Mouse (Mus musculus) midbrain, embryonic 16.5 days (tissue): ENCODE results near the gene Rassf8. TPM values are rescaled to one million over a fixed set of nuclear protein-coding genes. Genes with fewer than 3 reads are reported as not detected.

ENCODE experiments used
- ATAC-seq: fragments of 200-750 bp; cut with Nextera tagmentation; 2 replicates; pipeline ENCODE4 v1.8.0; 2017; ENCODE audit warnings: moderate TSS enrichment
- H3K27ac ChIP-seq: fragments of 300-500 bp; sonication (generic); 2 replicates; pipeline ENCODE4 v1.5.1; 2014; ENCODE audit warnings: mild to moderate bottlenecking, low read length, mixed read lengths
- H3K27me3 ChIP-seq: fragments of 300-500 bp; sonication (generic); 2 replicates; pipeline ENCODE4 v1.6.1; 2014; ENCODE audit warnings: low read depth, low read length, mixed read lengths; ENCODE audit not compliant: control insufficient read depth, insufficient read depth
- H3K36me3 ChIP-seq: fragments of 300-500 bp; sonication (generic); 2 replicates; pipeline ENCODE4 v1.6.1; 2014; ENCODE audit warnings: mild to moderate bottlenecking, low read length, moderate library complexity, mixed read lengths; ENCODE audit not compliant: control insufficient read depth, insufficient read depth
- H3K4me1 ChIP-seq: fragments of 300-500 bp; sonication (generic); 2 replicates; pipeline ENCODE4 v1.6.1; 2014; ENCODE audit warnings: mild to moderate bottlenecking, low read length, mixed read lengths; ENCODE audit not compliant: control insufficient read depth, insufficient read depth
- H3K4me2 ChIP-seq: fragments of 300-500 bp; sonication (generic); 2 replicates; pipeline ENCODE4 v1.6.1; 2014; ENCODE audit warnings: mild to moderate bottlenecking, low read length, mixed read lengths
- H3K4me3 ChIP-seq: fragments of 300-500 bp; sonication (generic); 2 replicates; pipeline ENCODE4 v1.5.1; 2014; ENCODE audit warnings: low read depth, mild to moderate bottlenecking, low read length, moderate library complexity, mixed read lengths
- H3K9ac ChIP-seq: fragments of 300-500 bp; sonication (generic); 2 replicates; pipeline ENCODE4 v1.6.1; 2014; ENCODE audit warnings: low read depth, low read length, mixed read lengths
- H3K9me3 ChIP-seq: fragments of 300-500 bp; sonication (generic); replicated peaks from 2 replicates; pipeline ENCODE4 v1.6.1; 2014; ENCODE audit warnings: mild to moderate bottlenecking, low read length, mixed read lengths; ENCODE audit not compliant: control insufficient read depth, poor library complexity, severe bottlenecking
- WGBS: fragments of 180-500 bp; shearing (Covaris S2); extraction: QIAGEN DNeasy Blood & Tissue Kit; methylation state at CpG from one replicate; pipeline ENCODE4 v1.1.7; 2014; 5-methylcytosine and 5-hydroxymethylcytosine counted together
- polyA plus RNA-seq: library from polyadenylated mRNA; unstranded; fragments of >200 nt; fragmentation: Nextera tagmentation; extraction: Ambion mirVana; gene quantifications from 2 replicates; pipeline ENCODE4 v1.2.1, GENCODE M21; 2015

The Rassf8 gene
- polyA plus RNA-seq, 1 experiment from 2014 or later: 6.0 TPM

- no peak overlapping the region for H3K4me2 ChIP-seq
- no peak overlapping the region for H3K9ac ChIP-seq
- no peak overlapping the region for H3K27ac ChIP-seq
- H3K27me3 ChIP-seq: no peaks in the 10 kb centered on the region
- H3K4me1 ChIP-seq: no peaks in the 10 kb centered on the region
- WGBS: 88% methylated on average over 3 of the region's 3 CpGs
- H3K36me3 ChIP-seq: no peaks in the 10 kb centered on the region
- no peak for ATAC-seq
- H3K4me3 ChIP-seq: no peak overlapping the region
- no peaks in the 10 kb centered on the region for H3K9me3 ChIP-seq
Measured at GRCm38 (mm10) chr6:145740011-145740410, 6.5 kb upstream of the Rassf8 start.

GRCm38 (mm10) chr6:145745291-145745690 lies 1.3 kb upstream of the Rassf8 start:
- Histone ChIP-seq H3K27ac (no peak overlapping the region), H3K4me2 (peak overlapping the region; percentile 63; the same call in 1 of the 2 replicates), H3K27me3 (no peaks in the 10 kb centered on the region), H3K9me3 (no peaks in the 10 kb centered on the region), H3K9ac (no peak overlapping the region), H3K36me3 (no peaks in the 10 kb centered on the region), H3K4me1 (peaks cover 8% of the 10 kb centered on the region; the same call in 1 of the 2 replicates), H3K4me3 (no peak overlapping the region)
- WGBS: 54% methylated on average over 3 of the region's 3 CpGs
- no peak for ATAC-seq

- H3K27me3 ChIP-seq: no peaks in the 10 kb centered on the region
- H3K27ac ChIP-seq: peak overlapping the region; percentile 77
- peak overlapping the region; percentile 69 for H3K9ac ChIP-seq
- no peaks in the 10 kb centered on the region for H3K9me3 ChIP-seq
- peak overlapping the region; percentile 74 for H3K4me3 ChIP-seq
- peak overlapping the region; percentile 63 for H3K4me2 ChIP-seq
- H3K36me3 ChIP-seq: no peaks in the 10 kb centered on the region
- H3K4me1 ChIP-seq: peaks cover 8% of the 10 kb centered on the region; the same call in 1 of the 2 replicates
- ATAC-seq: peak; percentile 33
- under 1% methylated on average over 55 of the region's 55 CpGs for WGBS
Measured at GRCm38 (mm10) chr6:145746921-145747670, 548 bp downstream of the Rassf8 start.

GRCm38 (mm10) chr6:145747671-145748640 lies 1.4 kb downstream of the Rassf8 start:
- peak overlapping the region; percentile 69 for H3K9ac ChIP-seq
- peaks cover 8% of the 10 kb centered on the region; the same call in 1 of the 2 replicates for H3K4me1 ChIP-seq
- 0 out of 2 replicates have a peak overlapping the region, but pooled peaks have one; percentile 77 for H3K27ac ChIP-seq
- peak overlapping the region; percentile 74 for H3K4me3 ChIP-seq
- ATAC-seq: no peak
- no peaks in the 10 kb centered on the region for H3K9me3 ChIP-seq
- no peaks in the 10 kb centered on the region for H3K36me3 ChIP-seq
- H3K4me2 ChIP-seq: peak overlapping the region; percentile 63
- 11% methylated on average over 16 of the region's 16 CpGs for WGBS
- H3K27me3 ChIP-seq: no peaks in the 10 kb centered on the region

DNA sequence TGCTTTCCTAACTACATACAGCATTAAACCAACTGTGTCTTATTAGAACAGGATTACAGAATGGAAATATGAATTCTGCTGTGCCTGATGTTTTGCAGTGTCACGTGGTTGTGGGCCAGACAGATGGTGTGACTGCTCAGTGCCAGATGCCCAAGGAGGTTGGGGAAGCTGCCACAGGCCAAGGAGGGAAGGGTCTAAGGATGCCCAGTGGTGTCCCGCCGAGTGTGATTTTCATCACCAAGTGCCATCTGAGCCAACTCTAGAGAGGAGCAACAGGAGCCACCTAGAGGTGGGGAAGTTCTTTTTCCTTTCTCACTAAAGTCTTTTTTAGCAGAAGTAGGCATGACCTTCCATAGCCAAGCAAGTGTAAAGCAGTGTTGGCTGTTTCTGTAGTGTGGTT lies 3.8 kb downstream of the Rassf8 start:
- 82% methylated on average over 3 of the region's 3 CpGs for WGBS
- Histone ChIP-seq H3K36me3 (no peaks in the 10 kb centered on the region), H3K9me3 (no peaks in the 10 kb centered on the region), H3K4me1 (peaks cover 8% of the 10 kb centered on the region; the same call in 1 of the 2 replicates), H3K9ac (no peak overlapping the region), H3K27me3 (no peaks in the 10 kb centered on the region), H3K4me2 (no peak overlapping the region), H3K27ac (no peak overlapping the region), H3K4me3 (no peak overlapping the region)
- no peak for ATAC-seq

DNA sequence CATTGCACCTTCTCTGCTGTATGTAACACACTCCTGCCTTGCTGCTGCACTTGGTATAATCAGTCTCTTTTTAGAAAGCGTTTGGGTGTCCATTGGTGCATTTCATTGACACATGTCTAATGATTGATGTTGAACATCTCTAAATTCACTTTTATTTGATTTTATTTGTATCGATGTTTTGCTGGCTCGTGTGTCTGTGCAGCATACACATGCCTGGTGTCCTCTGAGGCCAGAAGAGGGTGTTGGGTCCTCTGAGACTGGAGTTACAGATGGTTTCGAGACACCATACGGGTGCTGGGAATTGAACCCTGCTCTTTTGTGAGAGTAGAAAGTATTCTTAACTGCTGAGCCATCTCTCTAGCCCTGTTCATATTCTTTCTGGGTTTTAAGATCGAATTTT lies 6.7 kb downstream of the Rassf8 start:
- Histone ChIP-seq H3K27me3 (no peaks in the 10 kb centered on the region), H3K4me1 (peaks cover 7% of the 10 kb centered on the region), H3K4me3 (no peak overlapping the region), H3K27ac (no peak overlapping the region), H3K9me3 (no peaks in the 10 kb centered on the region), H3K9ac (no peak overlapping the region), H3K4me2 (no peak overlapping the region), H3K36me3 (no peaks in the 10 kb centered on the region)
- 90% methylated on average over 6 of the region's 6 CpGs for WGBS
- no peak for ATAC-seq

GRCm38 (mm10) chr6:145754416-145754815 lies 7.9 kb downstream of the Rassf8 start:
- no peak overlapping the region for H3K27ac ChIP-seq
- 92% methylated on average over 6 of the region's 6 CpGs for WGBS
- ATAC-seq: no peak
- no peaks in the 10 kb centered on the region for H3K27me3 ChIP-seq
- no peak overlapping the region for H3K9ac ChIP-seq
- H3K9me3 ChIP-seq: no peaks in the 10 kb centered on the region
- H3K4me3 ChIP-seq: no peak overlapping the region
- H3K36me3 ChIP-seq: no peaks in the 10 kb centered on the region
- peaks cover 7% of the 10 kb centered on the region for H3K4me1 ChIP-seq
- no peak overlapping the region for H3K4me2 ChIP-seq

DNA sequence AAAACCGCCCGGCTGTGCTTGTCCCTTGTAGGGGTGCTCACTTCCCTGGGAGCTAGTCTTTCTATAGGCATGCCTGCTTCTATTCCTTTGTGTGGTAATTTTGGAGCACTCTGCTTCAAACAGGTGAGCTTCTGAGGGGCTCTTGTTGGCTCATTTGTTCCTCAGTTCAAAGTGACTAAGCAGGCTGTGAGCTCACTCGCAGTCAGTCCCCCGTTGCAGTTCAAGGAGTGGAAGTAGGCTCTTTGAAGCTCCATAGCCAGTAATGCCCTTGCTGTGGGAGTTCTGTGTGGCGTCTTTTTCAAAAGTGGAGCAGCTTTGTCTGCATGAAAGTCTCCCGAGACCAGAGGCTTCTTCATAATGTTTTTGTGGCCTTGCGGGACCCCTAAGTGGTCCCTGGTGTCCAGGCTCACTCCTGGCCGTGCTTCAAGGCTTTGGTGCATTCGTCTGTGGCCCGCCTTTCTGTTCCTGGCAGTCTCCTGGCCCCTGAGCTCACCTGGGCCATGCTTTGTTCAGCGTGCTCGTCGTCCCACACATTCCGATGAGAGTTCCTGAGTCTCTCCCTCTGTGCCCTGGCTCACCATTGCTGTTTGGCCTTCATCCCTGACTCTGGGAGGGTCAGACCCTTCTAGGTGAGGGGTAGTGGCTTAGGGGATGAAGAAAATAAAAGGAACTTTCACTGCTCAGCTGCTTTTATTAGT lies 9.5 kb downstream of the Rassf8 start:
- Histone ChIP-seq H3K9me3 (no peaks in the 10 kb centered on the region), H3K4me1 (peaks cover 7% of the 10 kb centered on the region), H3K27me3 (no peaks in the 10 kb centered on the region), H3K4me2 (no peak overlapping the region), H3K4me3 (no peak overlapping the region), H3K36me3 (no peaks in the 10 kb centered on the region), H3K9ac (no peak overlapping the region), H3K27ac (no peak overlapping the region; the same call in 1 of the 2 replicates)
- 59% methylated on average over 14 of the region's 14 CpGs for WGBS
- peak; percentile 68; the same call in 1 of the 2 replicates for ATAC-seq
